Mouse (Mus musculus) C2C12 (cell line): ENCODE measurements at regions not wholly inside any gene's neighbourhood (a gene's known extent, or its start where the extent isn't known, plus 50 kb on each side); places are given as distances from the start of the nearest gene placed in this dataset.

Source experiments
- CEBPB ChIP-seq: IDR thresholded peaks from one replicate; pipeline ENCODE4 v1.6.1; 2011; ENCODE audit warnings: low read depth, mild to moderate bottlenecking, control low read depth, moderate library complexity
- CTCF ChIP-seq: IDR thresholded peaks from one replicate; pipeline ENCODE4 v1.5.1; 2011; ENCODE audit not compliant: control insufficient read depth, insufficient read depth, insufficient read length
- FOSL1 ChIP-seq: IDR thresholded peaks from one replicate; pipeline ENCODE4 v1.8.0; 2011; ENCODE audit warnings: mild to moderate bottlenecking, low read length; ENCODE audit not compliant: poor library complexity, insufficient read depth, severe bottlenecking
- MAX ChIP-seq: IDR thresholded peaks from one replicate; pipeline ENCODE4 v1.6.1; 2011; ENCODE audit warnings: mild to moderate bottlenecking, control low read depth
- MYOD1 ChIP-seq: IDR thresholded peaks from one replicate; pipeline ENCODE4 v1.6.1; 2011; ENCODE audit warnings: low read depth; ENCODE audit not compliant: control insufficient read depth, insufficient read length

DNA sequence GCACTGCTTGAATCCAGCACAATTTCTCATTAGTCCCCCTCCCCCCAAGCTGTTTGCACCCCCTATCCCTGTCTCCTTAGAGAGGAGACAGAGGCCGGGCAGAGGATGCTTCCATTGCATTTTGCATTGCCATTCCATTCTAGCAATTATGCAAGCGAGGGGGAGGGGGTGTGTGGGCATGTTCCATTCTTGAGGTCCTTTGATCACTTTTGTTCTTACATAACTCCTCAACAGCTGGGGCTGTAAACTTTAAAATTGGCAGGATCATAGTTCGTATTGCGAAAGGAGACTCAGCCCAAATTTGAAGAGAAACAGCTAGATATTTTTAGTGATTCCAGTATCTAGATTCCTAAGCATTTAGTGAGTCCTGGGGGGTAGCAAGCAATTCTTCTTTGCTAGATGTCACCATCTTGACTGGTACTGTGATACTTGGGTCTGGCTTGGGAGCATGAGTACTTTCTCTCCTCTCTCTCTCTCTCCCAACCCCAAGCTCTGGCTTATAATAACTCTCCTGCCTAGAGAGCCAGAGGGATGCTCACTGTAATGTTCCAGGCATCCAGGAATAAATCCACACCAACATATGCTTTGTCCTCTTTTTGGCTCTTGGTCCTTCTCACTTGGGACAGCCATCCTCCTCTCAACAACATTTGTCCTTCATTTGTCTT lies 212.3 kb upstream of the Pik3r1 start:
- TF ChIP-seq CTCF = no peak
- TF ChIP-seq MAX = no peak
- no peak for TF ChIP-seq CEBPB
- TF ChIP-seq MYOD1 = no peak
- TF ChIP-seq FOSL1 = no peak
